Mouse (Mus musculus) forelimb bud, embryonic 11.5 days (tissue): ENCODE measurements around the gene Fam53b.
"Not testable (repeated sequence)": the region's sequence is repeated elsewhere in the genome, so short reads cannot be mapped to it uniquely, and the experiment has no call there.

Source experiments
- DNase-seq: peaks from one replicate; pipeline ENCODE4 v3.0.0-alpha.2; 2012; ENCODE audit warnings: low read depth, low spot score

The Fam53b gene

GRCm38 (mm10) chr7:132682901-132683300 is 130.8 kb downstream of the Fam53b start:
- no peak for DNase-seq

DNA sequence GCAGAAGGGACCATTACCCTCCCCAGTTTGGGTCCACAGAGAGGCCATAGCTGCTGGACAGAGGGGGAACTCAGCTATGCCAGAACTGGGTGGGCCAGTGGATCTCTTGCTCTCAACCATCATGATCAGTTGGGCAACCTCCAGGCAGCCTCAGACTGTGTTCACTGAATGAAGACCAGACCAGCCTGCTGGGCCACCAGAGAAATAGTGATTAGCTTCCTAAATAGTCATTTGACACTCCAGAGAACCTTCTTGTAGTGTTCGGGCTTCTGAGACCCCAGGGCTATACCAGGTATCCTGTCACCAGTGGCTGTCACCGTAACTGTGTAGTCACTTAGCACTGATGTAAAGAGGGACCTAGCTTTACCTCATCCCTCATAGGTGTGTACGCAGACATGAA is 131.3 kb downstream of the Fam53b start:
- DNase-seq: no peak

GRCm38 (mm10) chr7:132681831-132682230 is 131.9 kb downstream of the Fam53b start:
- DNase-seq: no peak

GRCm38 (mm10) chr7:132681296-132681695 is 132.4 kb downstream of the Fam53b start:
- no peak for DNase-seq

- no peak for DNase-seq
Observed at GRCm38 (mm10) chr7:132679549-132679948, 134.1 kb downstream of the Fam53b start.

DNA sequence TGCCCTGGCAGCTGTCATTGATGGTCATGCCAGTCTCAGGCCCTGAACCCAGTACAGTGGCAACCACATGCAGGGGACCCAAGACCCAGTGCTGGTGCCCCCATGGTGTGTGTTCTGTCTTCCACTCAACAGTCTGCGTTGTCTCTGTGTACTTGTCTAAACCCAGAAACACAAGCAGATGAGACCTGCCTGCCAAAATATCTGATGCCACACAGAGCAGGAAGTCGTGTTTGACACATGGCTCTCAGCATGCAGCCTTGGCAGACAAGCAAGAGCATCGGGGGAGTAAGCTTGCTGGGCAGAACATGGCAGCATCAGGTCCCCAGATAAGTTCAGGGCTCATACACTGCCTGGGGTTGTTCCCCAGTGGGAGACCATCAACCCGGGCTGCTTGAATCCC is 134.6 kb downstream of the Fam53b start:
- no peak for DNase-seq

DNA sequence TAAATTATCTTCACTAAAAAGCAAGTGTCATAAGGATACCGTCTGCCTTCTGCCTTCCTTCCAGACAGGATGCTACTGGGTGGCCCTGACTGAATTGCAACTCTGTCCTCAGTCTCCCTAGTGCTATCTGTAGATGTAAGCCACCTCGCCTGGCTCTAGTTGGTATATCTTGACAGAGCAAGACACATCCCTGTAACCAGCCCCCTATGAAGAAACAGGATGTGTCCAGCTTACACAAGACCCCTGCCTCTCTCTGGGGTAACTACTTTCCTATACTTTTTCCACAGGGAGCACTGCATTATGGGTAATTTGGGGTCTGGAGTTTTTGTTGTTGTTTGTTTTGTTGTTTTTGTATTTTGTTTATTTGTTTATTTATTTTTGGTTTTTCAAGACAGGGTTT is 137.8 kb downstream of the Fam53b start:
- DNase-seq: no peak

DNA sequence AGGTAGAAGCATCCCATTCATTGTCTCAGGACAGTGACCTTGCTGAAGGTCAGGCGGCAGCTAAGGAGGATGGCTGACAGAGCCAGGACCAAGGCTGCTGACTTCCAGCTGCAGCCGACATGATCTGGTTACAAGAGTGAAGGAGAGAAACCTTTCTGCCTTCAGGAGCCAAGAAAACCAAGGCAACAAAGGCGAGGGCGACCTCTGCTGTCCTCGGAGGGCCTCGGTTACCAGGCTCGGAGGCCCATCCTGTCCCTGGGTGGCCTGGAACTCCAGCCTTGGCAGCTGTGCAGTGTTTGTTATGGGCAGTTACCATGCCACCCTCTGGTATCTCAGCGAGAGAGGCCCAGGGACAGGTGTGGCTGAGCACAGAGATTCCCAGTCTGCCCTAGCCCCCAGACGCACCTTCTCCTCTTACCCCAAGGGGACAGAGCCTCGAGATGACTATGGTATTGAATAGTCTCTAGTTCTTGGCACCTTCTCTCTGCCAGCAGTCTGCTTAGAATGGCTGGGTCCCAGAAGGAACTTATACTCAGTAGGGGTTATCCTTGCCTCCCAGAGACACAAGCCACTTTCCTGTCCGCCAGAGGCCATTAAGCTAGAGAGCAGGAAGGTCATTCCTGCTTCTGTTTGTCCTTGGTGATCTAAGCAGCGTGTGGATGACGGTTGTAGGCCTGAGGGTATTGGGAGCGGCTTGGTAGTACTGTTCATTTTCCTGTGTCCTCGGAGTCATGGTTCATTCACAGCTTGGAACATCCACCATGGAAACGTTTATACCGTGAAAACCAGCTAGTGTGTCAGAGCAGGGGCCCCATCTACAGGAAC is 139.5 kb downstream of the Fam53b start:
- no peak for DNase-seq

GRCm38 (mm10) chr7:132672481-132672959 is 141.2 kb downstream of the Fam53b start:
- DNase-seq: no peak

DNA sequence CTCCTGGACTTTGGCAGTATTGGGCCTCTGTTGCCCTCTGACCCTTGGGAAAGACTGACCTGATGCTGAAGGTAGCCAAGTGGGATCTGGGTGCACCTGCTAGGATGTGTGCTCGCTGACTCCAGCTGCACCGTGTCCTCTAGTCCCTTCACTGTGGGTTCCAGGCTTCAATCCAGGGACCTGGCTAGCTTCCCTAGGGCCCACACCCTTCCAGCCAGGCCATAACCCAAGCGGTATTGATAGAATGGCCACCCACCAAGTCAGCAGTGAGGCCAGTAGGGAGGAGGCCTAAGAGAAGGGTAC is 142.9 kb downstream of the Fam53b start:
- no peak for DNase-seq

- no peak for DNase-seq
Observed at GRCm38 (mm10) chr7:132669999-132670862, 143.5 kb downstream of the Fam53b start.

DNA sequence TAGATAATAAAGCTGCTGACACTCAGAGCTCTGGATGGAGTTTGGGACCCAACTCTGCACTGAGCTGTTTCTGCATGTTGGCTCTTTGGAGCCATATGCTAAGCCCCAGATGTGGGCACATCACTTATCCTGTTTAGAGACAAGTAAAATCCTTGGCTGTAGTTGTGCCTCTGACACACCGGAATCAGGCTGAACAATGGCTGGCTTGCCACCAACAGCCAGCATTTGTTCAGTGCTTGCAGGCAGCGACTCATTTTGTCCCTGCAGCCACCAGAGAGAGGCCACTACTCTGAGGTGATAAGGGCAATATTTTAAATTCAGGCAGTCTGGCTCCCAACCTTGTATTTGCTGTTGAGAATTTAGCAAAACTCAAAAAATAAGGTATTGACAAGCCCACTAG is 145.1 kb downstream of the Fam53b start:
- DNase-seq: no peak

DNA sequence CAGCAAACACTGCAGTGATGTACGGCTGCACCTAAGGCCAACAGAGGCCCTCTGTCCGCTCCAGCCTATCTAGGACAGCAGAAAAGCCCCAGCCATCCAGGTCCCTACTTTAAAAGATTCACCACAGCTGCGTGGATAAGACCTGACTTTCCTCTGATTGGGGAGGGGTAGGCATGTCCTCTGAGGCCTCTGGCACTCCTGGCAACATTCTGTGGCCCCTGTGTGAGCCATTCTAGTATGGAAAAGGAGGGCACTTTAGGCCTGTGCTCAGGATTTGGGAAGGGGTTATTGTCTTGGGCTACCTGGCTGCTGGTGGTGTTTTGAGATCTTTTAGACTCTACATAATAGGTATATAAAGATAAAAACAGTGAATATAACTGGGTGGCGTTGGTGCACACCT is 147.2 kb downstream of the Fam53b start:
- no peak for DNase-seq

DNA sequence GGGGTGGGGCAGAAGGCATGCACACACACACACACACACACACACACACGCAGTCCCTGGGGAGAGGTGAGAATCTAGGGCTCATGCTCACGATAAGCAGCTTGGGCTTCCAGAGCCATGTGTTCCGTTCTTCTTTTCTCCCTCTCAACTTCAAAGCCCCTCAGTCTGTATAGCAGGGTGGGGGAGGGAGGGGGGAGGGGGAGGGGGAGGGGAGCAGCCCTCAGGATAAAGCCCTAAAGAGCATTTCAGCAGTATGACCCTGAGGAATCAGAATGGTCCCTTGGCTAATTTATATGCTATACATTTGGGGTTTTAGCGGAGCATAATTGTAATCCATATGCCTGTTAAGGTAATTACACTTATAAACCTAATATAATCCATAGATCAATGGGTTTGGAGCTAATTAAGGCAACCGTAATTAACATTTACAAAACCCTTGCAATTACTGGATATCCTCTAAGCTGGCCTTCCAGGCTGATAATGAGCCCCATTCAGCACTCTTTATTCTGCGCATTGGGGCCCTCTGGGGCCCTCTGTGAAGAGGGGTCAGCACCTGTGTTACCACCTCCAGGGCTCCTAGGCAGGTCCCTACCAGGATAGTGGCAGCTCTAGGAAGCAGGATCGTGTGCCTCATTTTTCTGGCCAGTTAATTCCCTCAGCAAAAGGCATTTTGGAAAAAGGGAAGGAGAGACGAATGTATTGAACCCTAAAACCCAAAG is 147.9 kb downstream of the Fam53b start:
- DNase-seq: no peak

DNA sequence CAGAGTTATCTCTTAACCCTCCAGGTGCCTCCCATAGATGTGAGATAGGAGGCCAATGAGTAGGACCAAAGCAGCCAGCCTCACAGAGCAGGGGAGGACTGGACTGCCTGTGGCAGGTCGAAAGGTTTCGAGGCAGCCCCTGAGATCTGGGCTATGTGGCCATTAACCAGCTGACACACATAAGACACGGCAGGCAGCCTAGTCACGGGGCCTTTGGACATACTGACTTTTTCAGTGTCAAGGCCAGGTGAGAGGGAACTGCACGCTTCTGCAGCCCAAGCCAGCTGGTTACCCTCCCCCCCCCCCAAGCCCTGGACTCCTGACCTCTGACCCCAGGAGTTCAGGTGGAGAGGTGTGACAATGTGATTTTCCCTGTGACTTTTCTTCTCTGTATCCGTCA is 148.9 kb downstream of the Fam53b start:
- DNase-seq: no peak

DNA sequence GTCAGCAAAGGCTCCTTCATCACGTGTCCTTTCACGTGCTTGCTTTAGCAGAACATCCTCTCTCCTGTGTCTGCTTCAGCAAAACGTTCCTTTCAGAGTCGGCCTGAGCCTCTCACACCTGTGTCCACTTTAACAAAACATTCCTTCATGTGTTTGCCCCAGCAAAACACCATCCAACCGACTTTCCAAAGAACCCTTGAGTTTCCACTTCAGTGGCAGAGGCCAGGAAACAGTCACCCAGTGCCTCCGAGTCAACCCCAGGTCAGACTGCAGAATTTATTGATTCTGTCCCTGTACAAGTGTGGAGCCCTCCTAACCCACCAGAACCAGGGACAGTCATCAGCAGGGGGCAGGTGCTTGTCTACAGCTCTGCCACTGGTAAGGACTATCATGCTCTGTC is 150.9 kb downstream of the Fam53b start:
- not testable (repeated sequence) for DNase-seq
